Mouse (Mus musculus): ENCODE measurements around the gene Nat8f5. TPM values are rescaled to one million over a fixed set of nuclear protein-coding genes. Genes with fewer than 3 reads are reported as not detected.
"Not testable (repeated sequence)": the region's sequence is repeated elsewhere in the genome, so short reads cannot be mapped to it uniquely, and the experiment has no call there.

Nat8f5 gene
- polyA plus RNA-seq, 1 experiment from 2014 or later = 0.29 TPM

DNA sequence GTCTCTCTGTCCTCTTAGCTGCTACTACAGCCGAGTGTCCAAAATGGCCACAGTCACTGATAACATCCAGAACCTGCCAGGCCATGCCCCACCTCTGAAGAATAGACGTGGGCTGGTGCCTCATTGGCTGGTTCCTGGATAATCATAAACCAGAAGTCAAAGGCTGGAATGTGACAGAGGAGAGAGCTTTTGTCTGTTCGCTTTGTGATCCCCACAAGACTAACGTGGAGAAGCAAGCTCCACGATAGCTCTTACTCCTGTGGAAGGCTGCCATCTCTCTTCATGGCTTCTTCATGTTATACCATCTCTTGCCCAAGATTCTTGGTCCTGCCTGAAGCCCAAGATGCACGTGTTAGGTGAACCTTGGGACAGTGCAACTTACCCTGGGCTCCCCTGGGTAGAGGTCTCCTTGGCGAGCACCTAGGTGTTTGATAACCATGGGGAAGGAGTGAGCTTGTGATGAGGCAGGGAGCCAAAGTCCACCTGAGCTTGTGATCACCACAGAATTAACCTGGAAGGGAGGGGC, 11.1 kb upstream of the Nat8f5 start, which contains the start of gene Nat8:
Gene Nat8, minus strand, starts transcription at position 287 of the 526 bp plus-strand sequence.
- peak; percentile 75 for ATAC-seq
- no peaks in the 10 kb centered on the region for H3K9me3 ChIP-seq
- no peaks in the 10 kb centered on the region for H3K36me3 ChIP-seq
- H3K27ac ChIP-seq = no peak within 1 kb of the TSS
- 60% methylated on average over 7 of the region's 7 CpGs for WGBS
- no peak within 1 kb of the TSS for H3K4me2 ChIP-seq (replicated peaks)
- H3K9ac ChIP-seq = no peak within 1 kb of the TSS
- no peak within 1 kb of the TSS for H3K4me3 ChIP-seq (replicated peaks)
- H3K27me3 ChIP-seq (replicated peaks) = no peaks in the 10 kb centered on the region
- H3K4me1 ChIP-seq (replicated peaks) = no peaks in the 10 kb centered on the region

DNA sequence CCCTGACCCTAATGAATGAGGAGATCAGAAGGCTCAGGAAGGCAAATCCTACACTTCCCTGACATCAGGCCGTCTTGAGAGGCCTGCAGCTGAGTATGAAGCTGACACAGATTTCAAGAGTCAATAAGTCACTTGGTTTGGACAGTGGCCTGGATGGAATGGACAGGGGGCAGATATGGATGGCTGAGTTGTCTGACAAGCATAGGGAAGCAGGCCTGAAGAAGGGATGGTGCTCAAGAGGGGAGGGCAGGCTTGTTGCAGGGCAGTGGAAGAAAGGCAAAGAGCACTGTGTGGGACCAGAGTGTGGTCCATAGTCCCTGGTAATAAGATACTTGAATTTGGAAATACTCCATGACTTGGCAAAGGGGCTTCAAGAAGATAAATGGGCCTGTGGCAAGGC, 8.7 kb upstream of the Nat8f5 start:
- Histone ChIP-seq H3K4me2 (replicated peaks) (no peak overlapping the region), H3K27ac (no peak overlapping the region), H3K9ac (no peak overlapping the region), H3K4me3 (replicated peaks) (no peak overlapping the region), H3K27me3 (replicated peaks) (no peaks in the 10 kb centered on the region), H3K36me3 (no peaks in the 10 kb centered on the region), H3K9me3 (no peaks in the 10 kb centered on the region), H3K4me1 (replicated peaks) (no peaks in the 10 kb centered on the region)
- WGBS = 53% methylated on average over 1 of the region's 1 CpGs
- no peak for ATAC-seq

DNA sequence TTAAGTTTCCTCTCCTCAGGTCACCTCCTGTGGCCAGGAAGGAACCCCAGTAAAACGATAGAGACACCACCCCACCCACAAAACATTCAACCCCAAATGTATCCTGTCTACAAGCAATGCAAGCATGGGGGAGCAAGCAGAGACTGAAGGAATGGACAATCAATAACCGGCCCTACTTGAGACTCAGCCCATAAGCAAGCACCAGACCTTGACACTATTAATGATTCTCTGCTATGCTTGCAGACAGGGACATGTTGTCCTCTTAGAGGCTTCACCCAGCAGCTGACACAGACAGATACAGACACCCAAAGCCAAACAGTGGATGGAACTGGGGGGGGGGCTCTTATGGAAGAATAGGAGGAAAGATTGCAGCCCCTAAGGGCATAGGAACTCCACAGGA, 5.1 kb upstream of the Nat8f5 start:
- H3K4me3 ChIP-seq (replicated peaks) = no peak overlapping the region
- WGBS = 86% methylated on average over 2 of the region's 2 CpGs
- no peaks in the 10 kb centered on the region for H3K27me3 ChIP-seq (replicated peaks)
- no peaks in the 10 kb centered on the region for H3K4me1 ChIP-seq (replicated peaks)
- H3K4me2 ChIP-seq (replicated peaks) = no peak overlapping the region
- H3K9me3 ChIP-seq = no peaks in the 10 kb centered on the region
- no peak for ATAC-seq
- no peak overlapping the region for H3K27ac ChIP-seq
- no peak overlapping the region for H3K9ac ChIP-seq
- no peaks in the 10 kb centered on the region for H3K36me3 ChIP-seq

DNA sequence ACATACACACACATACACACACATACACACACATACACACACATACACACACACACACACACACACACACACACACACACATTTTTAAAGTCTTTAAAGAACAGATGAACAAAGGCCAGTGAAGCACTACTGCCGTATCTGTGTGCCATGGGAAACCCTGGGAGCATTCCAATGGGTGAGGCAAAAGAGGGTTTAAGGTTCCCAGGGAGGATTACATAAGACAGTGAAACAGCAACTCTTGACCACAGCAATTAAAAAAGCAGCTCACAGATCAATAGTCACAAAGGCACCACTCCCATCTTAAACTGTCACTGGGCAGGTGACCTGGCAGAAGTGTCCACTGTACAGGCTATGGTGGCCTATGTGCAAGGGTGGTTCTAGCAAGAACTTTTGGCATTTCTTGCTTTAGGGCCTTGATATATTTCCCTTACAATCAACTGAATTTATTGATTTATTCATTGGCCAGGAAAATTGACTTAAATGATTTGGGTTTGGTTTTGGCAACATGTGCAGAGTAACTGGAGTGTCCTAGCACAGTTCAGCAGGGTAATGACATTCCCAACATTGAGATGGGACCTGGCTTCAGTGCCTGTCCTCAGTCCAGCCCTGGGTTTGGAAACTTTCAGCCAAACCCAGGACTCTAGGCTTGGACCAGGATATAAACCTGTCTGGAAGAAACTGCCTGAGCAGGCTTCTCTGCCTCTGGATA, 2.8 kb upstream of the Nat8f5 start:
- Histone ChIP-seq H3K9me3 (no peaks in the 10 kb centered on the region), H3K4me3 (replicated peaks) (no peak overlapping the region), H3K36me3 (no peaks in the 10 kb centered on the region), H3K9ac (no peak overlapping the region), H3K4me2 (replicated peaks) (no peak overlapping the region), H3K4me1 (replicated peaks) (no peaks in the 10 kb centered on the region), H3K27ac (no peak overlapping the region), H3K27me3 (replicated peaks) (no peaks in the 10 kb centered on the region)
- 94% methylated on average over 1 of the region's 1 CpGs for WGBS
- no peak for ATAC-seq

DNA sequence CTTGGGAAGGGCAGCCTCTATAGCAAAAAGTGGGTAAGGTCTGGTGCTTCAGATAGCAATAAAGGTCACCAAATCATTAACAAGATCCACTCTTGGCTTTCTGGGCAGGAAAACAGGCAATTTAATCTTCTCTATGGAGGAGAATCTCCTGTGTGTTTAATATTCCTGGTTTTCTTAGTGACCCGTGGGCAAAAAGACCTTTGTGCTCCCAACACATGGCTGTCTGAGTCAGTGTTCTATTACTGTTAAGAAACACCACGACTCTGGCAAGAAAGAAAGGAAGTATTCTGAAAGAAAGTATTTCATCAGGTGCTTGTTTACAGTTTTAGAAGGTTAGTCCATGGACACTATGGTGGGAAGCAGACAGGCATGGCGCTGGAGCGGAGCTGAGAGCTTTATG, 1.5 kb upstream of the Nat8f5 start:
- ATAC-seq = no peak
- Histone ChIP-seq H3K4me1 (replicated peaks) (no peaks in the 10 kb centered on the region), H3K4me2 (replicated peaks) (no peak overlapping the region), H3K9ac (no peak overlapping the region), H3K36me3 (no peaks in the 10 kb centered on the region), H3K27me3 (replicated peaks) (no peaks in the 10 kb centered on the region), H3K9me3 (no peaks in the 10 kb centered on the region), H3K4me3 (replicated peaks) (no peak overlapping the region), H3K27ac (no peak overlapping the region)
- 86% methylated on average over 4 of the region's 4 CpGs for WGBS

DNA sequence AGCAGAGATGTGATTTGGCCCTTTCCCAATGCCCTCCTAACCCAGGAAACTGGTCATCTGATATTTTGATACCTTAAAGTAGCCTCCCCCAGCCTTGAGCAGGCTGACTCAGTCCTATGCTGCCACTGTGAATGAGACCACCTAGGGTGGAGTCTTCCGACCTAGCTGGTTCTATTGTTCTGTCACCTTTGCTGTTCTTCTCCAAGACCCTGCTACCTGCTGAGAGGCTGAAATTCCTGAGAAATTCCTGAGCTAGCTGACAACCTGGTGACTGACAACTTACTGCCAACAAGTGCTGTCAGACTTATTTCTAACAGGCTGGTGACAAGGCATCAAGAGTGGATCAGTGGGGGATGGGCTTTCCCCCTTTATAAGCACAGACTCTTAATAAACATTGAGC, 2.4 kb downstream of the Nat8f5 start:
- H3K4me2 ChIP-seq (replicated peaks) = no peak overlapping the region
- H3K4me1 ChIP-seq (replicated peaks) = no peaks in the 10 kb centered on the region
- WGBS = 52% methylated on average over 1 of the region's 1 CpGs

DNA sequence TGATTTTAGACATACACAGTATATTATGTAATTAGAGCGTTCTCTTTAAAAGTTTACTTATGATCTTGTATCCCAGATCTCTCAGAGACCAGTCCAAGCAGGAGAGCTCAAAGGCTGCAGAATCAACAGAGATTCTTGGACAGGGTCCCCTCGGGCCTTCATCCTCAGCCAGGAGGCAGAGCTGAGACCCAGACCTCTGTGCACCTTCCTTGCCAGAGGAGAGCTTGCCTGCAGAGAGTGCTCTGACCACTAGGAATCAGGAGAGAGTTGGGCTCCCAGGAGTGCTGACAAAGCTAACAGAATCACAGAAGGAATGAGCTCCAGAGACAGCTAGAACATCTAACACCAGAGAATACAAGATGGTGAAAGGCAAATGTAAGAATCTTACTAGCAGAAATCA, 7.4 kb downstream of the Nat8f5 start:
- Histone ChIP-seq H3K4me3 (replicated peaks) (no peak overlapping the region), H3K4me2 (replicated peaks) (no peak overlapping the region), H3K27me3 (replicated peaks) (no peaks in the 10 kb centered on the region), H3K9me3 (no peaks in the 10 kb centered on the region), H3K4me1 (replicated peaks) (no peaks in the 10 kb centered on the region), H3K36me3 (no peaks in the 10 kb centered on the region), H3K27ac (no peak overlapping the region), H3K9ac (no peak overlapping the region)
- no peak for ATAC-seq
- WGBS = 83% methylated on average over 2 of the region's 2 CpGs

More for the DNA sequence above, 2.4 kb downstream of the Nat8f5 start:
- no peak overlapping the region for H3K4me3 ChIP-seq (replicated peaks)
- ATAC-seq = no peak
- no peaks in the 10 kb centered on the region for H3K9me3 ChIP-seq
- no peak overlapping the region for H3K27ac ChIP-seq
- no peaks in the 10 kb centered on the region for H3K27me3 ChIP-seq (replicated peaks)
- H3K9ac ChIP-seq = no peak overlapping the region
- H3K36me3 ChIP-seq = no peaks in the 10 kb centered on the region

DNA sequence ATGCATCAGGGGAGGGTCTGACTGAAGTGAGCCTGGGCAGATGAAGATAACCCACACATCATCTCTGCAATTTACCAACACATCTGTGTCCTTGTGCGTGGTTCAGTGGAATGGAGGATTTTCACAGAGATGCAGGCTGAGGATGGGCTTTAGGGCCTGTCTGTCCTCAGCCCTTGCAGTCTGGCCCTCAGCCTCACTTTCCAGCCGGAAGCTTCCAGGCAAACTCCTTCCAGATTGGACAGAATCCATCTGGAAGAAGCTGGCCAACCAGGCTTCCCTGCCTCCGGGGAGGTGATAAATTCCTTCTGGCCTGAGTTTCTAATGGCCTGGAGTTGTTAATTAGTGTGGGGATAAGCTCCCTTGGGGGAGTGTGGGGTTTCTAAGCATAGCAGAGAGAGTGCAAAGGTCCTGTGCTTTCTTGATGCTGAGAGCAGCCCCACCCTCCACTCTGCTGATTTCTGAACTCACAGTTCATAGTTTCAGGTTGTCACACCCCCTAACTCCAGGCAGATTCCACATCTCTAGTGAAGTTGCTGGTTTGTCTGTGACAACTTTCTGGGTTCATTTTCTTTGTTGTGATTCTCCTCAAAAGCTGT, 9.7 kb downstream of the Nat8f5 start:
- not testable (repeated sequence) for H3K9me3 ChIP-seq; H3K36me3 ChIP-seq; H3K9ac ChIP-seq; H3K27me3 ChIP-seq (replicated peaks); H3K4me1 ChIP-seq (replicated peaks); H3K4me2 ChIP-seq (replicated peaks); H3K27ac ChIP-seq; H3K4me3 ChIP-seq (replicated peaks)
- 39% methylated on average over 3 of the region's 3 CpGs for WGBS
- peak; percentile 69; the same call in 1 of the 2 replicates for ATAC-seq

DNA sequence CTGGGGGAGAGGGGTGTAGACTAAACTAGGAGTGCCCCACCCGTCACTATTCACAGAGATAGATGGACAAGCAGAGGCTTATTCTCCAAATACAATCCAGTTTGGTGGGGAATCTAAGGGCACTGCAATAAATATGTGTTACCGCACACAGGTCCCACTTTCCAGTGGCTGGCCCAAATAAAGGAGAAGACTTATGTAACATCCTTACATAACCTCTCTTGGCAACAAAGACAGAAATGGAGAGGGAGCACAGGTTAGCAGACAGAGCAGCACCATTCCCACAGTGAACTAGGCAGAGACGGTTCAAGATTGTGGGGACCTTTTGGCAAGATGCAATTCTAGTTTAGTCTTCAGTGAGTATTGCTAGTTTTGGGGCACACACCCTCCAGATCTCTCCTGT, 10.3 kb downstream of the Nat8f5 start:
- WGBS = 81% methylated on average over 3 of the region's 3 CpGs

DNA sequence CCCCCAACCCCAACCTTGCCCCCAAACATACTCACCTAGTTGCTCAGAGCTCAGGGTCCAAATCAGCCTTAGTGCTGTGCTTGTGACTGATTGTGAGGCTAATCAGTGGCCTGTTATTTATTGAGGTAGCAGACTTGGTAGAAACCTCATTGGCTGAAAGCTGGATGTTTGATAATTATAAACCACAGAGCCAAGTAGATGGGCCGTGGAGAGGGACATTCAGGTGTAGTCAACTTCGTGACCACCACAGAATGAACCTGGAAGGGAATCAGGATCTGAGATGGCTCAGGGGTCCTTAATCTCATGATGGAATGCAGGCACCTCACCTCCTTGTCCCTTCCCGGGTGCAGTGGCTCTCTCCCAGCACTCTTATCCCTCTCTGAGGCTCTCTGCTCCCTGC, 11.0 kb downstream of the Nat8f5 start:
- not testable (repeated sequence) for H3K27me3 ChIP-seq (replicated peaks); H3K4me3 ChIP-seq (replicated peaks); H3K9ac ChIP-seq; H3K4me2 ChIP-seq (replicated peaks); H3K27ac ChIP-seq; H3K4me1 ChIP-seq (replicated peaks); H3K36me3 ChIP-seq; ATAC-seq; H3K9me3 ChIP-seq
- 61% methylated on average over 2 of the region's 3 CpGs for WGBS

More for the DNA sequence above, 10.3 kb downstream of the Nat8f5 start:
- not testable (repeated sequence) for H3K27ac ChIP-seq; H3K9me3 ChIP-seq; H3K36me3 ChIP-seq; H3K4me3 ChIP-seq (replicated peaks); H3K9ac ChIP-seq; H3K4me2 ChIP-seq (replicated peaks); H3K27me3 ChIP-seq (replicated peaks); ATAC-seq; H3K4me1 ChIP-seq (replicated peaks)

DNA sequence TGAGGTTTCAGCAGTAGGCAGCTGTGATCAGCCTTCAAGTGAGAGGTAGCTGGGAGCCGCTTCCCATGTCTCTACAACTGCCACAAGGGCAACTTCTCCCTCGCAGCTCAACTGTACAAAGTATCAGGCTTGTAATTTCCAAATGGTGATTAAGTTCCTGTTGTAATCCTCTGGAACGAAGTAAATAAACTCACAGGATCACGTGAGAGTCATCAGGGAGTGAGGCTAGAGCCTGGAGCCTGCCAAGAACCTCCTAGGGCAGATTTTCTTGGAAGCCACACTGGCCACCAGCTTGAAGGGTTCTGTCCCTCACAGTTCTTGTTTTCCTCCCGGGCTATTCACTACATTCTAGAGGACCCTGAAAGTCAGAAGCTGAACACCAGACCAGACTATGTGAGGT, 17.6 kb downstream of the Nat8f5 start:
- not testable (repeated sequence) for H3K4me3 ChIP-seq (replicated peaks); H3K4me1 ChIP-seq (replicated peaks); H3K27me3 ChIP-seq (replicated peaks); H3K36me3 ChIP-seq; H3K27ac ChIP-seq; ATAC-seq; H3K4me2 ChIP-seq (replicated peaks); H3K9me3 ChIP-seq; H3K9ac ChIP-seq
- WGBS = 59% methylated on average over 5 of the region's 5 CpGs
